Mouse (Mus musculus) cerebellum, adult 2 months (tissue): Measurements from ENCODE around the gene Frmd4a.

Experiments used
- CTCF ChIP-seq: fragments of 200-500 bp; IDR thresholded peaks from 2 replicates; pipeline ENCODE4 v1.5.1; 2011; ENCODE audit warnings: low read depth, mild to moderate bottlenecking, control low read depth, low read length, moderate library complexity, borderline replicate concordance; ENCODE audit not compliant: insufficient read depth
- POLR2A ChIP-seq: fragments of 200-500 bp; IDR thresholded peaks from 2 replicates; pipeline ENCODE4 v1.6.1; 2011; ENCODE audit warnings: low read length, control low read depth, borderline replicate concordance; ENCODE audit not compliant: insufficient read depth

DNA sequence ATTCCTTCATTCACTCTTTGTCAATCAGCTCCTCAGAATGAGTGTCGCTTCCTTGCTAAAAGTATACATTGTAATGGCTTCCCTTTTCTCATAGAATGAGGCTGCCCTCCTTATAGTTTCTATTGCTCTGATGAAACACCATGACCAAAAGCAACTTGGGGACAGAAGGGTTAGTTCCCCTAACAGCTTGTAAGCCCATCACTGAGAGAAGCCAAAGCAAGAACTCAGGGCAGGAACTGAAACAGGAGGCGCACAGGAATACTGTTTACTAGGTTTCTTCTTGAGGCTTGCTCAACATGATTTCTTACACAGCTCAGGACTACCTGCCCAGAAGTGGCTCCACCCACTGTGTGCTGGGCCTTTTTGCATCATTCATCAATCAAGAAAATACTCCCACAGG is 273.0 kb downstream of the Frmd4a start:
- TF ChIP-seq POLR2A = no peak
- no peak for TF ChIP-seq CTCF
